Mouse (Mus musculus): ENCODE results near the gene Gucy2g.
A peak's percentile ranks its signal among the peaks of the same experiment; 100 is the strongest.

Gene Gucy2g

DNA sequence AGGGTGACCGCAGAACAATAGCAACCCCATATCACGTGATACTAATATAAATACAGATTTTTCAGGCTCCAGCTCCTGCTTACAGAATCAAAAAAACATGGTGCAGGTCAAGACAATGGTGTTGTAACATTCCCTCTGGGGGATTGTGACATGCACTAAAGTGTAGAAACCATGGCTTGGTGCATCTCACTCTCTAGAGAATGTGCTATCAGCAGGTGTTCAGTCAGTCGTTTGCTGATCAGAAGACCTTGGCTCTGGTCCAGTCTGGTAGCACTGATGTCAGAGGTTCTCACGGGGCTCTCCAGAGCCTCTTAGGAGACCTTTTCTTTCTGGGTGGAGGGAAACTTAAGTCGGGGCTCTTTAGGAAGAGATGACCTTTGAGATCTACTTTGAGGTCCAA is 9.4 kb upstream of the Gucy2g start:
- peak in 1 of 2 experiments; percentile 53 for DNase-seq (ENCODE audit: inconsistent age in 2 of 2, low spot score in 1 of 2)

GRCm38 (mm10) chr19:55247991-55248520 is 7.0 kb upstream of the Gucy2g start:
- no peak for DNase-seq (ENCODE audit: inconsistent age in 2 of 2, low spot score in 1 of 2)

GRCm38 (mm10) chr19:55247563-55247962 is 6.5 kb upstream of the Gucy2g start:
- DNase-seq (ENCODE audit: inconsistent age in 2 of 2, low spot score in 1 of 2), result no peak

- DNase-seq (ENCODE audit: inconsistent age in 2 of 2, low spot score in 1 of 2), result peak; percentile 73 to 84
Measured at GRCm38 (mm10) chr19:55244791-55245231, 3.8 kb upstream of the Gucy2g start.

DNA sequence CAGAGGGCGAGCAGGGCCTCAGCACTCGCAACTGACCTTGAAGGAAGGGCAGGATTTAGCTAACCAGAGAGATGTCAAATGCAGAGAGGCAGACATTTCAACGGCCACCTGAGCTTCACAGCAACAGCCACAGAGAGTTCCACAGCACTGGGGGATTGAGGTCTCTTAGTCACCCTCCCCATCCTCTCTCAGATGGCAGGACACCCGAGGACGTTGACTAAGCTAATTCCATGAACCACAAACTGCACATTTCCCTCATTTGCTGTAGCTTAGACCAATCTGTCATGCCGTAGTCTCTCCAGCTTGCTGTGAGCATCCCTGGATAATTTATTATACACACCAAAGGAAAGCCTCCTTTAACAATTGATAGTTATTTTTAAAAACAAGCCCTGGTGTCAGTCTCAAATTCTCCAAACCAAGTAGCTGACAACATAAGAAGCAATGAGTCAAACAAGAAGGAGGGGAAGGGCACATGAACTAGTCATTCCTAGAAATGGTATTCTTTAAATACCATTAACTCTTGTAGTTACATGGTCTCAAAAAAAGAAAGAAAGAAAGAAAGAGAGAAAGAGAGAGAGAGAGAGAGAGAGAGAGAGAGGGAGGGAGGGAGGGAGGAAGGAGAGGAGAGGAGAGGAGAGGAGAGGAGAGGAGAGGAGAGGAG is 1.1 kb downstream of the Gucy2g start:
- no peak for DNase-seq (ENCODE audit: inconsistent age in 2 of 2, low spot score in 1 of 2)

DNA sequence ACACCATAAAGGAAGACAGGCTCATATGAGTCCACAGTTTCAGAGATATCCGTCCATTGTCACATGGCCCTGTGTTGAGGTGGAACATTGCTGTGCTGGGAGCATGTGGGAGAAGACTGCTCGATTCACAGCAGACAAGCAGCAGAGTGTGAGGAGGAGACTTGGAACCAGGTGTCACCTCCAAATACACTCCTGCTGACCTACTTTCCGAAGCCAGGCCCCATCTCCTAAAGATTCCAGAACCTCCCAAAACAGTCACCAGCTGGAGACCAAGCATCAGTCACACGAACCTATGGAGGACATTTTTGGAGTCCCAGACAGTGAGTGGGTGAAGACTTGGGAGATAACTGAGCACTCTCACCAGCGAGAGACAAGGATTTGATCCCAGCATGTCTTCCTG is 4.5 kb downstream of the Gucy2g start:
- DNase-seq (ENCODE audit: inconsistent age in 2 of 2, low spot score in 1 of 2), result no peak

- DNase-seq (ENCODE audit: inconsistent age in 2 of 2, low spot score in 1 of 2), result peak; percentile 41 to 67
Measured at GRCm38 (mm10) chr19:55236026-55236425, 5.0 kb downstream of the Gucy2g start.

DNA sequence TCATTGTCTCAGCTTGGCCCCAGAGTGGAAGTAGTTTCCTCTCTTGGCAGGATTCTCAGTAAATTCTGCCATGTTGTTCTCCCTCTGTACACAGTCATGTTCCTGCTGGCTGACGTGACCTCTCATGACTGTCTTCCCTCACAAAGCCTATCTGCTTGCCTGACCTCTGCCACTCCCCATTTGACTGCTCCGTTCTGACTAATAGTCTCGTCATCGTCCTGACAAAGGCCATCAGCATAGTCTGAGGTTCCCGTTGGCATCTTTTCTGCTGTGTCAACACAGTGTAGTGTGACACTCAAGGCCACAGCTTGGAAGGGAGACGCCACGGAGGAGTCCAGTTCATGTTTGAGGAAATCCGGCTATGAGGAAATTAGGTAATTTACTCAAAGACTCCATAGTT is 8.9 kb downstream of the Gucy2g start:
- peak; percentile 87 to 93 for DNase-seq (ENCODE audit: inconsistent age in 2 of 2, low spot score in 1 of 2)

GRCm38 (mm10) chr19:55231081-55231480 is 10.0 kb downstream of the Gucy2g start:
- no peak for DNase-seq (ENCODE audit: inconsistent age in 2 of 2, low spot score in 1 of 2)

GRCm38 (mm10) chr19:55227135-55227534 is 13.9 kb downstream of the Gucy2g start:
- no peak for DNase-seq (ENCODE audit: inconsistent age in 2 of 2, low spot score in 1 of 2)

DNA sequence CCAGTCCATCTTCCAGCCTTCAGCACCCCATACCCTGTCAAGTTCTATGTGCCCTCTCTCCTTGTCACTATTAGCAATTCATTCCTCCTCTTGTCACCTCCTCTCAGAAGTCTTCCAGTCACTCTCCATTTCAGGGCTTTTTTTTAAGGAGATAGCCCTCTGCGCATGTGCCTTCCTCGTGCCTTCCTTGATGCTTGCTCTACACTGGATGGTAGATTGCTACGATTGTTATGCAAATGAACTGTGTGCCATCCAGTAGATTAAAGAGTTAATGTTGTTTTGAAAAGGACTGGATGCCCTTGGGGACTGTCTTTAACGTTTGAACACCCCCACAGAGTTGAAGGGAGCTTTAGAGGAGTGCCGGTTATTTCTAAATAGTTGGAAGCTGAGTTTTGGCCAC is 14.4 kb downstream of the Gucy2g start:
- DNase-seq (ENCODE audit: inconsistent age in 2 of 2, low spot score in 1 of 2), result no peak

GRCm38 (mm10) chr19:55222268-55222667 is 18.8 kb downstream of the Gucy2g start:
- no peak for DNase-seq (ENCODE audit: inconsistent age in 2 of 2, low spot score in 1 of 2)

GRCm38 (mm10) chr19:55221208-55221607 is 19.8 kb downstream of the Gucy2g start:
- no peak for DNase-seq (ENCODE audit: inconsistent age in 2 of 2, low spot score in 1 of 2)

DNA sequence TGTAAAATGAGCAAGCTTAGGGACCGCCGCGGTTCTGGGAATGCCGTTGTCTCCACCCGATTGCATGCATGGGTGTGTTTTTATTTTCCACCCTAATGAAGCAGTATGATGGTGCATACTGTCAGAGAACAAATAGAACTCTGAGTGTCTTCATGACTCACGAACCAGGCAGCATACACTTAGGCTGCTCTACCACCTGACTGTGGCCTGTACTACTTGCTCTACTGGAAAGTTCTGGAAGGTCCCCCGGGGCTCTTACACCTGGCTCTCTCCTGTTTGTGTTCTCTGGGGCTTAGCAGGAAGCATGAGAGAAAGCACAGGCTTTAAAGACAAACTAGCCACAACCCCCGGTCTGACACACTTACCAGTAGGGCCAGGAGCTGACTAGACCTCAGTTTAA is 21.7 kb downstream of the Gucy2g start:
- no peak for DNase-seq (ENCODE audit: inconsistent age in 2 of 2, low spot score in 1 of 2)

DNA sequence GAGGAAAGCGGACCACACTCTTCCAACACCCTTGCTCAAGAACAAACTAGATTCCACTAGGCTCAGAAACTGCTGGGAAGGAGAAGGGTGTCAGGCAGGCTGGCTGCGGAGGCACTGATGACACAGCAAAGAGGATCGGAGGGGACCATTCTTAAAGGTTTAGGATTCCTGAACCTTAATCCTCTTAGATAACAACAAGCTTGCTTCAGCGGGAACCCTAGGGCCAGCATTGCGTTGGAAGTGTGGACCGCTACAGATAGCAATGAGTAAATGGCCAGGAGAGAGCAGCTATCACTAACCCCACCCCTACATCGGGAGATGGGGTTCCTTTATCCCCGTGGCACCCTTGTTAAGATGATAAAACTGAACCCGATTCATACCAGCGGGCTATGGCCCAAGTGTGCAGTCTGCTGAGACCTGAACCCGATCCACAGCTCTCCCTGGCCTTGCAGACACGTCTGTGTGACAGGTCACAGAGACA is 22.3 kb downstream of the Gucy2g start:
- no peak for DNase-seq (ENCODE audit: inconsistent age in 2 of 2, low spot score in 1 of 2)

- DNase-seq (ENCODE audit: inconsistent age in 2 of 2, low spot score in 1 of 2), result peak; percentile 82 to 95
Measured at GRCm38 (mm10) chr19:55218192-55218739, 22.8 kb downstream of the Gucy2g start.

DNA sequence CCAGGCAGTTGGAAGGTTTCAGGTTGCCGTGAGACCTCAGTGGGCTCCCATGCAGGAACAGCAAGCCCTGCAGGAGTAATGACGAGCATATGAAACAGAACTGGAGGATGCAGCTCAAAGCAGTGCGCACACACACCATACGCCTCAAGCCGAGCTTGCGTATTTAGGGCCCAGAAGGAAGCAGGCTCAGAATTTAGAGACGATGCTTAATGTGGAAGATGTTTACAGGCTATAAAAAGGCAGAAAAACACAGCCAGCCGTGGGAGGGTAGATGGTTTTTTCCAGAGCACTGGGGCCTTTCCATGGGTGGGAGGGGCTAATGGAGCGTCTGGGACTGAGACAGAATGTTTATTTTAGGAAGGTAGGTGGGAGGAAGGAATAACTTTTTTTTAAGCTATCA is 23.7 kb downstream of the Gucy2g start:
- no peak for DNase-seq (ENCODE audit: inconsistent age in 2 of 2, low spot score in 1 of 2)

- no peak for DNase-seq (ENCODE audit: inconsistent age in 2 of 2, low spot score in 1 of 2)
Measured at GRCm38 (mm10) chr19:55216876-55217275, 24.2 kb downstream of the Gucy2g start.

- no peak for DNase-seq (ENCODE audit: inconsistent age in 2 of 2, low spot score in 1 of 2)
Measured at GRCm38 (mm10) chr19:55213617-55214340, 27.3 kb downstream of the Gucy2g start.

DNA sequence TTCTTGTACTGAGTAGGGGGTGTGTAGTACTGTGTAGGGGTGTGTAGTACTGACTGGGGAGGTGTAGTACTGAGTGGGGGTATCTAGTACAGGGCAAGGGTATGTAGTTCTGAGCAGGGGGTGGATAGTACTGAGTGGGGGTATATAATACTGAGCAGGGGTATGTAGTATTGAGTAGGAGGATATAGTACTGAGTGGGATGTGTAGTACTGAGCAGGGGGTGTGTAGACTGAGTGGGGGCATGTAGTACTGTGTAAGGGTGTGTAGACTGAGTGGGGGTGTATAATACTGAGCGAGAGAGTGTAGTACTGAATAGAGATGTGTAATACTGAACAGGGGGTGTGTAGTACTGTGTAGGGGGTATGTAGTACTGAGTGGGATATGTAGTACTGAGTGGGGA is 29.3 kb downstream of the Gucy2g start:
- no peak for DNase-seq (ENCODE audit: inconsistent age in 2 of 2, low spot score in 1 of 2)

DNA sequence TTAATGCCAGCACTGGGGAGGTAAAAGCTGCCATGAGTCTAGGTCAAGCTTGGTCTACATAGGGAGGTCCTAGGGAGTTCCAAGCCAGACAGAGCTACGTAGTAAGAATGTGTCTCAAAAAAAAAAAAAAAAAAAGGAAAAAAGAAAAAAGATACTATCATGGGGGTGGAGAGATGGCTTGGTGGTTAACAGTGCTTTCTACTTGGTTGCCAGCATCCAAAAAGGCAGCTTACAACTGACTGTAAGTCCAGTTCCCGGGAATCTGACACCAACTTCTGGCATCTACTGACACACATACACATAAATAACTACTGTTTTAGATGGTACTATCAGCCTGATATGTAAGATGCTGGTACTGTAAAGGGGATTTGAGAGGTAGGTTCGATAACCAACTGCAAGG is 32.0 kb downstream of the Gucy2g start:
- DNase-seq (ENCODE audit: inconsistent age in 2 of 2, low spot score in 1 of 2), result no peak

GRCm38 (mm10) chr19:55208654-55209053 is 32.4 kb downstream of the Gucy2g start:
- DNase-seq (ENCODE audit: inconsistent age in 2 of 2, low spot score in 1 of 2), result no peak

Data from adrenal gland, adult (tissue).